Mouse (Mus musculus) adrenal gland, adult (tissue): ENCODE results near the gene Gm15557.

ENCODE experiments used
- DNase-seq, 2 experiments: peaks; one replicate each; pipeline ENCODE4 v3.0.0; 2022 to 2023; ENCODE audit warnings: low spot score in 1 of 2; ENCODE audit not compliant: inconsistent age in 2 of 2

Gm15557 gene

DNA sequence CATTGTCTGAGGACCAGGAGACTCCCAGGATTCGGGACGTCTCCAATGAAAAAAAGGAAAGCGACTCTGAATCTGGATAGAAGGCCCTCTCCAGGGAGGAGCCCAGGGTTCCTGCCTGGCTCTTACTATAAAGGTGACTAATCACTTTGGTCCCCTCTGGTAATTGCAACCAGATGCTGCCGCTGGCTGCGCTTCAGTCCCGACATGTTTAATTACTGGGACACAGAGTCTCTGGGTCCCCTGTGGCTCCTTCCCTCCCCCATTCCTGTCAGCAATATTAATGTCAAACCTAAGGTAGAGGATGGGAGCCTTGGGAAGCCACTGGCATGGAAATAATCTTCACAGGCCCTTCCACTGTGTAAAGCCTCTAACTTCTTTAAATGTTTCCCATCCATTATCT is 8.8 kb downstream of the Gm15557 start:
- DNase-seq, result peak in 1 of 2 experiments; percentile 38

DNA sequence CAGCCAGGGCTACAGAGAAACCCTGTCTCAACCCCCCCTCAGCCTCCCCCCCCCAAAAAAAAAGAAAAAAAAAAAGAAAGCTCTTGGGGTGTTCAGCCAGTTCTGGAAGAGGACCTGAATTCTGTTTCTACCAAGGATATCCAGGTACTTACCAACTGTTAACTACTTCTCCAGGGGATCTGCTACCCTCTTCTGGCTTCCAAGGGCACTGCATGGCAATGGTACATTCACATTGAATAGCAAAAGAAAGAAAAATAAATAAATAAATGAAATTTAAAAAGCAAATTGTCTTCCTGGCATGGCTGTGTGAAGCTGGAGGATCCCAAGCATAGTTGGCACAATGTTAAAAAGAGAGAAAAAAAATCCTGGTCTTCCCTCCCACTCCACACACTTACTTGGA is 11.5 kb downstream of the Gm15557 start:
- peak; percentile 46 to 83 for DNase-seq

DNA sequence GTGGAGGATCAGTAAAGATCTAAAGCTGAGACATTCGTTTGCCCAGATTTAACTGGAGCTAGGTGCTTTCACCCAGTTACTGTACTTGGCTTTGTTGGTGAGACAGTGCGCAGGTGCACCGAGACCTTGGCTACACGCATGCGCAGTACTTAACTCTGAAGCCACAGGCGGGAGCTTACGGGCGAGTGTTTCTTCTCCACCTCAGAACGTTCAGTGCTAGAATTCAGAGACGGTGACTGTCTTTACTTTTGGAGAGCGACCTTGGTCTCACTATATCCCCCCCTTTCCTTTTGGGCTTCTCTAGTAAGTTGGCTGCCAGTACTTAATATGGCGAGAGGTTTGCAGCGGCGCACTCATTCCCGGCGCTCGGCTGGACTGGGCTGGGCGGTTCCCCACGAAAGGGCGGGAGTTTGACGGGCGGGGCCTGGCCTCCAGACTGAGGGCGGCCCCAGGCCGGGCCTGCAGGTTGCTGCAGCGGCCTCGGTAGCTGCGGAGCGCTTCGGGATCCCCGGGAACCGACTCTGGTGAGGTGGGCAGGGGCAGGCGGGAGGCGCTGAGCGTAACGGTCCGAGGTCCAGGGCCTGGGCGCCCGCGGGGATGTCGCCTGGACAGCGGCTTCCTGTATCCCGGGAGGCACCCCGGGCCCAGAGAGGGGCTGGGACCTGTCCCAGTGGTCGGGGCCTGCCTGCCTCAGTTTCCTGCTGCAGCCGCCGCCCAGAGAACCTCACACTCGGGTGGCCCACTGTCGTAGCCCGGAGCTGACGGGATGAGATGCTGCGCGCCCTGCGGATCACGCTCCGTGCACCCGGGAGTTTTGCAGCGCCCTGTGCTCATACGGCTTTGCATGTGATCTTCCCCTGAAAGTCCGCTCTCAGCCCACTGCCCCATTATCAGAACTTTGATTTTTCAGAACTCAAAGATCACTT is 15.9 kb downstream of the Gm15557 start, which contains the start of gene Cep250:
Gene Cep250, plus strand, starts transcription at position 325 of the 926 bp plus-strand sequence.
- peak; percentile 95 to 98 for DNase-seq

DNA sequence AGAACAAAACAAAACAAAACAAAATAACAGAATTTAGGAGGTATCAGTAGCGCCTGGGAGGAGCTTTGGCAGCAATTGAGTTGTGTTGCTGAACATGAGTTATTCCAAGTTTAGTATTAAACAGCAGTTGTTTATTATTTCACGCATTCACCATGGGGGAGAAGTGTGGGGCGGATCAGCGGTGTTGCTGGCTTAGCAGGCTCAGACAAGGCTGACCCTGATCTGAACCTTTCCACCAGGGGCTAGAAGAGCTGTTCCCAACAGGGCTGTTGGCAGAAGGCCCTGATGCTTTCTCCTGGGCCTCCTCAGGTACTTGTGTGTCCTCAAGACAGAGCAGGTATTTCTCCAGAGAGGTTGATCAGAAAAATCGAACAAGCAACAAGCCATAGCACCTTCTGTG is 19.5 kb downstream of the Gm15557 start:
- DNase-seq, result no peak

DNA sequence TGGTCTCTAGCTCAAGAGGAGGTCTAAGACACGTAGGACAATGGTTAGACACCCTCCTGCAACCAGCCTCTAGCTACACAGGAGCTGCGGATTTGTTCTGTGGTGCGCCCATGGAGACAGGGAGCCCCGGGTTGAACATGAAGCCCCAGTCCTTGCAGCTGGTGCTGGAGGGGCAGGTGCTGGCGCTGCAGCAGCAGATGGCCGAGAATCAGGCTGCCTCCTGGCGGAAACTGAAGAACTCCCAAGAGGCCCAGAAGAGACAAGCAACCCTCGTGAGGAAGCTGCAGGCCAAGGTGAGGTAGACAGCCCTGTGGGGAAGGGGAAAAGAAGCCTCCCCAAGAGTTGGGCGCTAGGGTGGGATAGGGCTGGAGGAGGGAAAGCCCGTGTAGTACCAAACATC is 21.3 kb downstream of the Gm15557 start:
- DNase-seq, result no peak

DNA sequence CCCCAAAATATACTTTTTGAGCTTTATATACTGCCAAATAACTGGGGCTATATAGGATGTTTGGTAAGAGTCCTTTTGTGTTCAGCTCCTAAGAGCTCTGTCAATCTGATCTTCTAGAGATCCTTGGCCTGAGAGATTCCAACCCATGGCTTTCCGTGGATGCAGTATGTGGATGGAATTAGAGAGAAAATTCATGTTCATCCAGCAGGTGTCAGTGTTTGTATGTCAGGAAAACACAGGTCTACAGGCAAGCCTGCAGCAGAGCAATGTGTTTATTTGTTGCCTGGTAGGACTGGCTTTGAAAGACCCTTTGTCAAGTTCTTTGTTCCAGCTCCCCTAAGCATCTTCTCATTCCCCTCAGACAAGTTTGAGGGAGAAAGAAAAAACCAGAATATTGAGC is 22.5 kb downstream of the Gm15557 start:
- DNase-seq, result peak in 1 of 2 experiments; percentile 67

DNA sequence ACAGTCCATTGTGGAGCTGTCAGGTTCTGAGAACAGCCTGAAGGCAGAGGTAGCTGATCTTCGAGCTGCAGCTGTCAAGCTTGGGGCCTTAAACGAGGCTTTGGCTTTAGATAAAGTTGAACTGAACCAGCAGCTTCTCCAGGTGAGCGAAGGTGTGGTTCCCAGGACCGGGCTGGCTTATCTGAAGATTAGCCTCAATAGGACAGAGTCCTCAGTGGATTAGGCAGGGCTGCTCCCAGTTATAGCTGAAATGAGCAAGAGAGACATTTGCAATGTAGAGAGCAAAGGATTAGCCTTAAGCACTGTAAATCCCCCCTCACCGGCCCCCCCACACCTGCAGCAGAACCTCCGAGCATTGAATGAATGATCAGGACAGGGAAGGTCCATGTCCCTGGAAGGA is 32.8 kb downstream of the Gm15557 start:
- no peak for DNase-seq

DNA sequence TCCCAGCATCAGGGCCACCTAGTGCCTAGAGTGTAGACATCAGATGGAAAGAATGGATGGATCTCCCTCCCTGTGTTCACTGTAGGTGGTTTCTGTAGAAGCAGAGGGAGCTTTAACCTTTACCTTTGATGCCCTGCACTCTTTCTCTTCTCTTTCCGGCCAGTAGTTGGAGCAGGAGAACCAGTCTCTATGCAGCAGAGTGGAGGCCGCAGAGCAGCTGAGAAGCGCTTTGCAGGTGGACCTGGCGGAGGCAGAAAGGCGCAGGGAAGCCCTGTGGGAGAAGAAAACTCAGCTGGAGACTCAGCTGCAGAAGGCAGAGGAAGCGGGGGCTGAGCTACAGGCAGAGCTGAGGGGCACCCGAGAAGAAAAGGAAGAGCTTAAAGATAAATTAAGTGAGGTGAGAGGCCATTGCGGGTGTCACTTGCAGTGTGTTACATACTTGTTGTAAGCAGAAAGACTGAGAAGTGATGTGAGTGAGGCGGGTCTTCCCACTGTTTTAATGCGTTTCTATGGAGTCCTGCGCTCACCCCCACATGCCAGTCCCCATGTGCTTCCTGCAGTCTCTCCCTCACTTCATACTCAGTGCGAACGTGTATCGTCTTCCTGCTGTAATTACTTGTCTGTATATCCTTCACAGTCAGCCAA is 33.7 kb downstream of the Gm15557 start:
- no peak for DNase-seq

DNA sequence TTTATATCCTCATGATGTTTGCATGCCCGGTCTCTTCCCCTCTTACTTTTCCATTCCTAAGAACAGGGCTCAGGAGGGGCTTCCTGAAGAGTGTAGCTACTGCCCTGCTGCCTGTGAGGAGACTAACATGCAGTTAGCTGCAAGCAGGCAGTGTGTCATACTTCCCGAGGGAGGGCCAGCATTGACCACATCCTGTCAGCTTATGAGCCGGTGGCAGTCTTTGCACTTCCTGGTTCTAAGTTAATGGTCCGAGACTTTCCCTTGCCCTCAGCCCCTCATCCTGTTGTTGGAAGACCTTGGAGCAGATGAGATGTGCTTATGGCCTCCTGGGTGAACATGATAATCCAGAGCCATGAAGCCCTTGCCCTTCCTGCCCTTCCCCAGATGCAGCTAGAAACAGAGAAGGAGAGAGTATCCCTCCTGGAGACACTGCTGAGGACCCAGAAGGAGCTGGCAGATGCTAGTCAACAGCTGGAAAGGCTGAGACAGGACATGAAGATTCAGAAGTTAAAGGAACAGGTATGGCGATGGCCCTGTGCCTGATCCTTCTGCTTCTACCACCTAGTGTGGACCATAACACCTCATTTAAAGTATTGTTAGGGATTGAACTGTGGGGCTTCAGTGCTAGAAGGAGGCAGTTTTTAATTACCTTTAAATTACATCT is 38.9 kb downstream of the Gm15557 start:
- DNase-seq, result peak; percentile 21 to 58

DNA sequence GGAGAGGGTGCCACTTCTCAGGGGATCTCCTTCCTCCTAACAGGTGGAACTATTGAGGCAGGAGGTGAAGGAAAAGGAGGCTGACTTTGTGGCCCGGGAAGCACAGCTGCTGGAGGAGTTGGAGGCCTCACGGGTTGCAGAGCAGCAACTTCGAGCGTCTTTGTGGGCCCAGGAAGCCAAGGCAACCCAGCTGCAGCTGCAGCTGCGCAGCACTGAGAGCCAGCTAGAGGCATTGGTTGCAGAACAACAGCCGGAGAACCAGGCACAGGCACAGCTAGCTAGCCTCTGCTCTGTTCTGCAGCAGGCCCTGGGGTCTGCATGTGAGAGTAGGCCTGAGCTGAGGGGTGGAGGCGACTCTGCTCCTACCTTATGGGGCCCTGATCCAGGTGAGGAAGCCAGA is 45.2 kb downstream of the Gm15557 start:
- no peak for DNase-seq

DNA sequence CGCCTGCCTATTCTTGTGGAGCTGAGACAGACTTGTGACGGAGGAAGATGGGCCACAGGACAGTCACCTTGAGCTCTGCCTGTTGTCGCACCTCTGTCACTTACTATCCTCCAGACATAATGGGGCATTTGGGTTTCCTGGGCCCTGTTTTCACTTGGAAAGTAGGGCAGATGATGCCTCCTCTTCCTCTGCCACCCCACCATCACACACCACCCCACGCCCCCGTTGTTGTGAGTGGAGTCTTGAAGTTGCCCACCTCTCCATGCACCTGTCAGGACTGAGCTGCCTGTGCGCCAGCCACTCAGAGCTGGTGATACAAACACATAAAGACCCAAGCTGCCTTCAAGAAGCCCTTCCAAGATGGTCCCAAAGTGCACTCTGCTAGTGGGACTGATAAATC is 46.6 kb downstream of the Gm15557 start:
- DNase-seq, result no peak

DNA sequence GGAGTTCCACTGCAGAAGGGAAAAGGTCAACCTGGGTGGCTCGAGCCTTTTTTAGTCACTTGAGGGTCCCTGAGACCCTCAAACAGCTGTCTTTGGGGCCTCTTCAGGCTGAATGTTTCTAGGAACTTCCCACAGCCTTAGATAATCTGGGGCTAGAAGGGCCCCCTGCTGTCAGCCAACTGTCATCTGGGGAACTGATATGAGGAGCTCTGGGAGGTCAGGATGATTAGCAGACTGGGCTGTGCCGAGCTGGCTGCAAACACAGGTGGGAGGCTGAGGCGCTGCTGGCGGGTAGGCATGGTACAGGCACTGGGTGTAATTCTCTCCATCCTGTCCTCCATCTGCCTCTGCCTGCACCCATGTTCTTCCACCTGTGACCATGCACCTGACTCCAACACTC is 48.6 kb downstream of the Gm15557 start:
- no peak for DNase-seq

DNA sequence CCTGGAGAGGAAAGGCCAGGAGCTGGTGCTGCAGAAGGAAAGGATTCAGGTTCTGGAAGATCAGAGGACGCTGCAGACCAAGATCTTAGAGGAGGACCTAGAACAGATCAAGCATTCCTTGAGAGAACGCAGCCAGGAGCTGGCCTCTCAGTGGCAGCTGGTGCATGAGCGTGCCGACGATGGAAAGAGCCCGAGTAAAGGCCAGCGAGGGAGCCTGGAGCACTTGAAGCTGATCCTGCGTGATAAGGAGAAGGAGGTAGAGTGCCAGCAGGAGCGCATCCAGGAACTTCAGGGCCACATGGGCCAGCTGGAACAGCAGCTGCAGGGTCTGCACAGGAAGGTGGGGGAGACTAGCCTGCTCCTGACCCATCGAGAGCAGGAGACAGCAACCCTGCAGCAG is 50.6 kb downstream of the Gm15557 start:
- DNase-seq, result no peak

DNA sequence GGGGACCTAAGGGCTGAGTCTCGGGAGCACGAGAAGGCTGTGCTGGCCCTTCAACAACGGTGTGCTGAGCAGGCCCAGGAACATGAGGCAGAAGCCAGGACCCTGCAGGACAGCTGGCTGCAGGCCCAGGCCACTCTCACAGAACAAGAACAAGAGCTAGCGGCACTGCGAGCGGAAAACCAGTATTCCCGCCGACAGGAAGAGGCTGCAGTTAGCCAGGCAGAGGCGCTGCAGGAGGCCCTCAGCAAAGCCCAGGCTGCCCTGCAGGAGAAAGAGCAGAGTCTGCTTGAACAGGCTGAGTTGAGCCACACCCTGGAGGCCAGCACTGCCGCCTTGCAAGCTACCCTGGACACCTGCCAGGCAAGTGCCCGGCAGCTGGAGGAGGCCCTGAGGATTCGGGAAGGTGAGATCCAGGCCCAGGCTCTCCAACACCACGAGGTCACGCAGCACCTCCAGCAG is 51.4 kb downstream of the Gm15557 start:
- peak in 1 of 2 experiments; percentile 50 for DNase-seq
